Mouse (Mus musculus) ES-E14 (cell line): Measurements from ENCODE around the gene Zfp423.

ENCODE experiments used
- HCFC1 ChIP-seq: IDR thresholded peaks from 2 replicates; pipeline ENCODE4 v1.6.1; 2012; ENCODE audit warnings: low read length, inconsistent platforms, borderline replicate concordance; ENCODE audit not compliant: insufficient read depth
- MAFK ChIP-seq: IDR thresholded peaks from 2 replicates; pipeline ENCODE4 v1.6.1; 2014; ENCODE audit warnings: mild to moderate bottlenecking, low read depth, low read length, inconsistent platforms; ENCODE audit not compliant: insufficient read depth

- TF ChIP-seq HCFC1 (no peak), MAFK (no peak)
Observed at GRCm38 (mm10) chr8:87697127-87697526, 262.3 kb downstream of the Zfp423 start.
